Mouse (Mus musculus) heart, adult 18-20 months (tissue): ENCODE results near the gene Tmem110. TPM values are rescaled to one million over a fixed set of nuclear protein-coding genes. Genes with fewer than 3 reads are reported as not detected.

ENCODE experiments used
- DNase-seq, 2 experiments: peaks; one replicate each; pipeline ENCODE4 v3.0.0; 2021 to 2022; ENCODE audit warnings: mixed read lengths in 1 of 2
- total RNA-seq, 2 experiments: library from RNA; stranded (reverse); gene quantifications; 2 replicates each; pipeline ENCODE4 v1.2.3; 2021

The Tmem110 gene
- total RNA-seq, 2 experiments from 2014 or later: 6.0 to 8.5 TPM

- DNase-seq: no peak
Measured at GRCm38 (mm10) chr14:30903036-30903435, 77.6 kb downstream of the Tmem110 start.

- no peak for DNase-seq
Measured at GRCm38 (mm10) chr14:30904307-30904706, 78.9 kb downstream of the Tmem110 start.

- no peak for DNase-seq
Measured at GRCm38 (mm10) chr14:30906001-30906400, 80.6 kb downstream of the Tmem110 start.

GRCm38 (mm10) chr14:30907814-30908265 is 82.5 kb downstream of the Tmem110 start:
- DNase-seq: peak in 1 of 2 experiments; percentile 26

GRCm38 (mm10) chr14:30911141-30911540 is 85.8 kb downstream of the Tmem110 start:
- no peak for DNase-seq

GRCm38 (mm10) chr14:30912641-30913040 is 87.3 kb downstream of the Tmem110 start:
- no peak for DNase-seq

GRCm38 (mm10) chr14:30913404-30913803 is 88.0 kb downstream of the Tmem110 start:
- no peak for DNase-seq

GRCm38 (mm10) chr14:30916516-30916915 is 91.1 kb downstream of the Tmem110 start:
- no peak for DNase-seq

- no peak for DNase-seq
Measured at GRCm38 (mm10) chr14:30922053-30922670, 96.8 kb downstream of the Tmem110 start.

GRCm38 (mm10) chr14:30923375-30924105 is 98.2 kb downstream of the Tmem110 start, which contains the start of gene Itih3:
Itih3 (minus strand) TSS chr14:30923760.
- peak; percentile 17 to 38 for DNase-seq

- no peak for DNase-seq
Measured at GRCm38 (mm10) chr14:30925492-30925891, 100.1 kb downstream of the Tmem110 start.

Other genes with a start within 250 kb of the Tmem110 start
- gene Prkcd, start 199.4 kb upstream of the Tmem110 start, total RNA-seq: 10 to 100 TPM; 11.2 to 13.0 TPM
- gene Rft1, start 171.2 kb upstream of the Tmem110 start, total RNA-seq: 1 to 10 TPM; 7.7 to 7.9 TPM
- 10 to 100 TPM; 12.8 to 14.3 TPM for gene Sfmbt1, start 110.7 kb upstream of the Tmem110 start, total RNA-seq
- 10 to 100 TPM; 12.5 to 14.4 TPM for gene Mustn1, start 53.6 kb downstream of the Tmem110 start, total RNA-seq
- 1 to 10 TPM; 3.1 to 7.9 TPM for gene Itih4, start 60.9 kb downstream of the Tmem110 start, total RNA-seq
- gene Itih3, start 98.2 kb downstream of the Tmem110 start, total RNA-seq: under 1 TPM; 0.27 to 0.69 TPM
- not detected for gene Itih1, start 117.7 kb downstream of the Tmem110 start, total RNA-seq
- 1 to 10 TPM; 4.8 TPM for gene Nek4, start 125.8 kb downstream of the Tmem110 start, total RNA-seq
- 10 to 100 TPM; 19.8 to 22.5 TPM for gene Glt8d1, start 175.8 kb downstream of the Tmem110 start, total RNA-seq
- 100 to 1,000 TPM; 132 to 138 TPM for gene Spcs1, start 176.1 kb downstream of the Tmem110 start, total RNA-seq
- gene Pbrm1, start 193.5 kb downstream of the Tmem110 start, total RNA-seq: 10 to 100 TPM; 51.7 to 57.7 TPM
- gene Gnl3, start 193.6 kb downstream of the Tmem110 start, total RNA-seq: 10 to 100 TPM; 23.9 to 25.9 TPM